ENCODE assay signal across 7 mouse cellular contexts in genomic region chr5:139745771-139746170, GRCm38 (mm10). TPM values are rescaled to one million over a fixed set of nuclear protein-coding genes. Genes with fewer than 3 reads are reported as not detected.
A peak's percentile ranks its signal among the peaks of the same experiment; 100 is the strongest.
DNase-seq lines count a peak whose midpoint lies in the region; ATAC-seq and TF ChIP-seq lines count a peak whose summit lies in the region.

No protein-coding gene starts in this region.

- no peak overlapping the region for H3K4me3 ChIP-seq in heart, embryonic 12.5 days
- no peak overlapping the region for H3K4me3 ChIP-seq in lung, postnatal 0 days (ENCODE audit: low read depth, low read length)

- WGBS in heart, embryonic 12.5 days, result 6% methylated on average over 3 of the region's 3 CpGs
- 7% methylated on average over 3 of the region's 3 CpGs for WGBS in lung, postnatal 0 days

- peak; percentile 78 for DNase-seq in 416B (ENCODE audit: low read depth)
- peak; percentile 69 for DNase-seq in c-Kit-positive CD71-positive TER-119-positive erythroid progenitor cells, embryonic 14.5 days (ENCODE audit: low spot score)
- peak; percentile 85 for DNase-seq in kidney, adult 9 months
- peak; percentile 71 for DNase-seq in lung, postnatal 0 days (ENCODE audit: low spot score)
- peak; percentile 72 to 83 for DNase-seq in spleen, postnatal 4 days (ENCODE audit: low spot score in 2 of 2)

- H3K27me3 ChIP-seq in heart, embryonic 12.5 days (replicated peaks), result peaks cover 14% of the 10 kb centered on the region
- no peaks in the 10 kb centered on the region for H3K27me3 ChIP-seq in lung, postnatal 0 days (replicated peaks; ENCODE audit: insufficient read depth, low read length)

- no peak overlapping the region for H3K4me2 ChIP-seq in heart, embryonic 12.5 days
- no peak overlapping the region for H3K4me2 ChIP-seq in lung, postnatal 0 days (replicated peaks; ENCODE audit: low read depth, low read length)

- H3K36me3 ChIP-seq in heart, embryonic 12.5 days, result peaks cover 10% of the 10 kb centered on the region
- H3K36me3 ChIP-seq in lung, postnatal 0 days (ENCODE audit: insufficient read depth, low read length), result no peaks in the 10 kb centered on the region

- H3K9me3 ChIP-seq in heart, embryonic 12.5 days (replicated peaks), result no peaks in the 10 kb centered on the region
- no peaks in the 10 kb centered on the region for H3K9me3 ChIP-seq in lung, postnatal 0 days (ENCODE audit: low read length)

- no peak overlapping the region for H3K9ac ChIP-seq in heart, embryonic 12.5 days
- no peak overlapping the region for H3K9ac ChIP-seq in lung, postnatal 0 days (replicated peaks; ENCODE audit: low read depth)

- TF ChIP-seq CTCF in lung, postnatal 0 days (IDR thresholded peaks at IDR 0.05), result peak; percentile 89

- peaks cover 4% of the 10 kb centered on the region; the same call in 1 of the 2 replicates for H3K4me1 ChIP-seq in heart, embryonic 12.5 days (replicated peaks)
- no peaks in the 10 kb centered on the region for H3K4me1 ChIP-seq in lung, postnatal 0 days (ENCODE audit: insufficient read depth, low read depth, low read length)

- no peak overlapping the region for H3K27ac ChIP-seq in heart, embryonic 12.5 days (ENCODE audit: poor library complexity, severe bottlenecking)
- no peak overlapping the region for H3K27ac ChIP-seq in lung, postnatal 0 days (ENCODE audit: low read length)

- ATAC-seq in CD4-positive, CD25-positive, alpha-beta regulatory T cell, adult 4 months, result peak; percentile 61
- ATAC-seq in heart, embryonic 12.5 days (ENCODE audit: insufficient number of reproducible peaks, low FRiP score), result peak; percentile 76
- ATAC-seq in lung, postnatal 0 days, result peak; percentile 83

- TF ChIP-seq EP300 in lung, postnatal 0 days (IDR thresholded peaks at IDR 0.05), result no peak

RNA-seq across cellular contexts. Expression of gene Micall2, which starts 9.6 kb away (rescaled TPM):
- not detected for polyA plus RNA-seq in CD4-positive, CD25-positive, alpha-beta regulatory T cell, adult 4 months (2017; shearing (Covaris generic))
- 2.1 and 3.4 TPM in 2 replicates for polyA plus RNA-seq in heart, embryonic 12.5 days (2016; fragmentation: Nextera tagmentation; extraction: Ambion mirVana)
- polyA plus RNA-seq in lung, postnatal 0 days (2015; fragmentation: Nextera tagmentation; extraction: Ambion mirVana), result 2.7 and 3.7 TPM in 2 replicates

RNA-seq across cellular contexts. Expression of gene Ints1, which starts 29.7 kb away (rescaled TPM):
- polyA plus RNA-seq in CD4-positive, CD25-positive, alpha-beta regulatory T cell, adult 4 months (2017; shearing (Covaris generic)), result 10 to 100 TPM in 1 of 2 experiments, 1 to 10 TPM in 1; 8.8 to 18.3 TPM
- 24.2 and 32.7 TPM in 2 replicates for polyA plus RNA-seq in heart, embryonic 12.5 days (2016; fragmentation: Nextera tagmentation; extraction: Ambion mirVana)
- 8.6 TPM in 2 replicates for polyA plus RNA-seq in lung, postnatal 0 days (2015; fragmentation: Nextera tagmentation; extraction: Ambion mirVana)

RNA-seq across cellular contexts. Expression of gene Mafk, which starts 45.5 kb away (rescaled TPM):
- polyA plus RNA-seq in CD4-positive, CD25-positive, alpha-beta regulatory T cell, adult 4 months (2017; shearing (Covaris generic)), result 10 to 100 TPM; 13.6 to 17.2 TPM
- polyA plus RNA-seq in heart, embryonic 12.5 days (2016; fragmentation: Nextera tagmentation; extraction: Ambion mirVana), result 24.4 and 25.2 TPM in 2 replicates
- 38.5 and 38.9 TPM in 2 replicates for polyA plus RNA-seq in lung, postnatal 0 days (2015; fragmentation: Nextera tagmentation; extraction: Ambion mirVana)
